Mouse (Mus musculus): ENCODE results near the gene Tulp4.

DNA sequence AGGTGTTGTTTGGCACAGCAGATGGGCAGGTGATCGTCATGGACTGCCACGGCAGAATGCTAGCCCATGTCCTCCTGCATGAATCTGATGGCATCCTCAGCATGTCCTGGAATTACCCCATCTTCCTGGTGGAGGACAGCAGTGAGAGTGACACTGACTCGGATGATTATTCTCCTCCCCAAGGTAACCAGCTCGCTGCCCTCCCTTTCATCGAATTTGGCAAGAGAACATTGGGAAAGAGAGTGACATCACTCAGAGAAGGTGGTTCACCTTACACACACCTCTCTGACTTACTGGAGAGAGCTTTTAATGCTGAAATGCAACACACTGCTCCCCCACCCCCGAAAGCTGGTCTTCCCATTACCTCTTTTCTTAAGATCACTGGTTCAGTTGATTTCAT lies 92.4 kb downstream of the Tulp4 start:
- no peak for TF ChIP-seq POLR2A (IDR thresholded peaks at IDR 0.05; ENCODE audit: borderline replicate concordance, insufficient read depth, low read length)
- TF ChIP-seq CTCF (IDR thresholded peaks at IDR 0.05; ENCODE audit: borderline replicate concordance, insufficient read depth, low read depth, low read length), result no peak
